Mouse (Mus musculus): ENCODE measurements at regions not wholly inside any gene's neighbourhood (a gene's known extent, or its start where the extent isn't known, plus 50 kb on each side); places are given as distances from the start of the nearest gene placed in this dataset.

DNA sequence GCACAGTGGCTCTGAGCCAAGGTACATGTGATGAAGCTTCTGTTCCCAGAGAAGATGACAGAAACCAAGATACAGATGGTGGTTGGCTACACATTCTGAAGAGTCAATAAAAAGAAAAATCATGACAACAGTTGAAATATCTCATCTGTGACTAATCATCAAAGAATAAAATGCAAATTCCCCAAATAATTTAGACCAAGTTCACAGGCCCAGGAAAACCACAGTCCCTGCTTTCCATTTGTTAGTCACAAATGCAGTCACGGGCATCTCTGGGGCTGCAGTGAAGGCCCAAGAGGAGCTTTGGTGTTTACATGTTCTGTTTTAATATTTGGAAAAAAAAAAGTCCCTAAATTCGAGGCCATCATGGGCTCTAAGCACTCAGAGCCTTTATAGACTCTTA is 142.1 kb upstream of the Cachd1 start:
- TF ChIP-seq POLR2A (IDR thresholded peaks at IDR 0.05; ENCODE audit: extremely low read depth, insufficient read depth, low read length) (no peak), CTCF (IDR thresholded peaks at IDR 0.05; ENCODE audit: extremely low read depth, insufficient read depth, low read length) (no peak)
